Mouse (Mus musculus): Measurements from ENCODE around the gene Zfp644.

Zfp644 gene

GRCm38 (mm10) chr5:106660867-106661266 lies 36.2 kb downstream of the Zfp644 start:
- no peak for DNase-seq

- DNase-seq = no peak
Measured at GRCm38 (mm10) chr5:106652790-106653328, 44.2 kb downstream of the Zfp644 start.

GRCm38 (mm10) chr5:106652220-106652753 lies 44.8 kb downstream of the Zfp644 start:
- no peak for DNase-seq

- no peak for DNase-seq
Measured at GRCm38 (mm10) chr5:106649995-106650394, 47.1 kb downstream of the Zfp644 start.

- DNase-seq = no peak
Measured at GRCm38 (mm10) chr5:106649441-106649840, 47.6 kb downstream of the Zfp644 start.

GRCm38 (mm10) chr5:106643434-106643833 lies 53.7 kb downstream of the Zfp644 start:
- DNase-seq = no peak

- DNase-seq = no peak
Measured at GRCm38 (mm10) chr5:106641876-106642275, 55.2 kb downstream of the Zfp644 start.

GRCm38 (mm10) chr5:106640235-106640809 lies 56.8 kb downstream of the Zfp644 start:
- no peak for DNase-seq

GRCm38 (mm10) chr5:106639627-106640026 lies 57.5 kb downstream of the Zfp644 start:
- no peak for DNase-seq

GRCm38 (mm10) chr5:106636423-106636946 lies 60.6 kb downstream of the Zfp644 start:
- no peak for DNase-seq

- no peak for DNase-seq
Measured at GRCm38 (mm10) chr5:106628369-106629149, 68.5 kb downstream of the Zfp644 start.

GRCm38 (mm10) chr5:106623337-106623736 lies 73.8 kb downstream of the Zfp644 start:
- DNase-seq = no peak

- DNase-seq = no peak
Measured at GRCm38 (mm10) chr5:106622193-106622592, 74.9 kb downstream of the Zfp644 start.

GRCm38 (mm10) chr5:106620446-106620845 lies 76.6 kb downstream of the Zfp644 start:
- no peak for DNase-seq

GRCm38 (mm10) chr5:106615006-106615405 lies 82.1 kb downstream of the Zfp644 start:
- no peak for DNase-seq

- DNase-seq = no peak
Measured at GRCm38 (mm10) chr5:106614570-106614969, 82.5 kb downstream of the Zfp644 start.

GRCm38 (mm10) chr5:106612151-106612550 lies 84.9 kb downstream of the Zfp644 start:
- no peak for DNase-seq

- no peak for DNase-seq
Measured at GRCm38 (mm10) chr5:106608798-106609197, 88.3 kb downstream of the Zfp644 start, which contains the start of gene Gm17304. TSS of gene Gm17304 (plus strand) at chr5:106609098.

GRCm38 (mm10) chr5:106607081-106607480 lies 90.0 kb downstream of the Zfp644 start:
- DNase-seq = no peak

GRCm38 (mm10) chr5:106605096-106605495 lies 92.0 kb downstream of the Zfp644 start:
- no peak for DNase-seq

GRCm38 (mm10) chr5:106604381-106604780 lies 92.7 kb downstream of the Zfp644 start:
- no peak for DNase-seq

GRCm38 (mm10) chr5:106599482-106599881 lies 97.6 kb downstream of the Zfp644 start:
- DNase-seq = no peak

GRCm38 (mm10) chr5:106597472-106597871 lies 99.6 kb downstream of the Zfp644 start:
- DNase-seq = no peak

- no peak for DNase-seq
Measured at GRCm38 (mm10) chr5:106594388-106594787, 102.7 kb downstream of the Zfp644 start.
